Mouse (Mus musculus) myocyte (in vitro differentiated cells): Measurements from ENCODE around the gene Cenps.

ENCODE experiments used
- CEBPB ChIP-seq: IDR thresholded peaks from 2 replicates; pipeline ENCODE4 v1.6.1; 2011; ENCODE audit warnings: mild to moderate bottlenecking, moderate library complexity; ENCODE audit not compliant: poor library complexity, insufficient read depth, severe bottlenecking
- E2F4 ChIP-seq: IDR thresholded peaks from one replicate; pipeline ENCODE4 v1.6.1; 2011; ENCODE audit warnings: mild to moderate bottlenecking, control low read depth, moderate library complexity; ENCODE audit not compliant: insufficient read depth
- MAX ChIP-seq: IDR thresholded peaks from one replicate; pipeline ENCODE4 v1.6.1; 2011; ENCODE audit warnings: low read depth, mild to moderate bottlenecking, control low read depth
- MYOD1 ChIP-seq, 3 experiments: IDR thresholded peaks; one replicate each; pipeline ENCODE4 v1.6.1; 2011; ENCODE audit warnings: control low read depth in 2 of 3, low read depth in 2 of 3, mild to moderate bottlenecking in 2 of 3, moderate library complexity in 1 of 3; ENCODE audit not compliant: insufficient read length in 2 of 3, control insufficient read depth in 1 of 3
- MYOG ChIP-seq, 3 experiments: IDR thresholded peaks; one replicate each; pipeline ENCODE4 v1.6.1; 2011; ENCODE audit warnings: control low read depth in 2 of 3, low read depth in 2 of 3, mild to moderate bottlenecking in 2 of 3; ENCODE audit not compliant: insufficient read length in 2 of 3, control insufficient read depth in 1 of 3, insufficient read depth in 1 of 3
- POLR2A ChIP-seq: IDR thresholded peaks from one replicate; pipeline ENCODE4 v1.6.1; 2011; ENCODE audit warnings: low read depth, mild to moderate bottlenecking, control low read depth, moderate library complexity; ENCODE audit not compliant: insufficient read length
- POLR2AphosphoS2 ChIP-seq: IDR thresholded peaks from one replicate; pipeline ENCODE4 v1.6.1; 2011; ENCODE audit warnings: low read depth, control low read depth; ENCODE audit not compliant: insufficient read length
- REST ChIP-seq: IDR thresholded peaks from one replicate; pipeline ENCODE4 v1.6.1; 2011; ENCODE audit warnings: mild to moderate bottlenecking, control low read depth, moderate library complexity; ENCODE audit not compliant: insufficient read depth, insufficient read length
- SRF ChIP-seq: IDR thresholded peaks from one replicate; pipeline ENCODE4 v1.6.1; 2011; ENCODE audit warnings: low read depth; ENCODE audit not compliant: control insufficient read depth, insufficient read length
- TCF12 ChIP-seq: IDR thresholded peaks from one replicate; pipeline ENCODE4 v1.6.1; 2011; ENCODE audit warnings: mild to moderate bottlenecking, control low read depth; ENCODE audit not compliant: poor library complexity, insufficient read depth, severe bottlenecking
- TCF3 ChIP-seq: IDR thresholded peaks from one replicate; pipeline ENCODE4 v1.6.1; 2011; ENCODE audit warnings: low read depth, control low read depth; ENCODE audit not compliant: insufficient read length
- USF1 ChIP-seq: IDR thresholded peaks from one replicate; pipeline ENCODE4 v1.6.1; 2011; ENCODE audit warnings: low read depth, mild to moderate bottlenecking, control low read depth, moderate library complexity

DNA sequence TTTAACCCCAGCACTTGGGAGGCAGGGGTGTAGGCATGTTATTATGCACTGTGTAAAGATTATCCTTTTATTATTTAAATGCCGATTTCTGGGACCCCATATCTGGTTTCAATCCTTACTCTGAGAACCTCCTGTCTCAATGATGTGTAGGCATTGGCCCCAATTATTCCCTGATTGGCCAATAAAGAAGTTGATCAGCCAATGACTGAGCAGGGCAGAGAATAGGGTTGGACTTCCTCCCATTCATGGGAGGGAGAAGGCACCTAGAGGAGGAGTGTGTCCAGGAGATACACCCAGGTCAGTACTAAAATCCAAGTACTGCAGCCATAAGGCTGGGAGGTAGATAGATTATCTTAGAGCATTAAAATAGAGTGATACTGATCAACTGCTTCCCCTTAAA lies 25.8 kb upstream of the Cenps start:
- TF ChIP-seq POLR2A, result no peak
- TF ChIP-seq POLR2AphosphoS2, result no peak
- TF ChIP-seq MYOG (IDR thresholded peaks at IDR 0.05; ENCODE audit: control insufficient read depth in 1 of 3, insufficient read depth in 1 of 3, insufficient read length in 2 of 3, low read depth in 2 of 3), result no peak
- TF ChIP-seq USF1, result no peak
- TF ChIP-seq E2F4, result no peak
- TF ChIP-seq MAX, result no peak
- TF ChIP-seq TCF12, result no peak
- no peak for TF ChIP-seq MYOD1 (IDR thresholded peaks at IDR 0.05; ENCODE audit: control insufficient read depth in 1 of 3, insufficient read length in 2 of 3, low read depth in 2 of 3)
- no peak for TF ChIP-seq REST
- no peak for TF ChIP-seq SRF
- TF ChIP-seq CEBPB, result no peak
- no peak for TF ChIP-seq TCF3
